Mouse (Mus musculus): Measurements from ENCODE around the gene Gng11. TPM values are rescaled to one million over a fixed set of nuclear protein-coding genes. Genes with fewer than 3 reads are reported as not detected.

The Gng11 gene
- polyA plus RNA-seq (2017; shearing (Covaris generic)) = not detected

GRCm38 (mm10) chr6:4003890-4004306, at the start of gene Gng11:
Gng11 (plus strand) TSS chr6:4003904.

DNA sequence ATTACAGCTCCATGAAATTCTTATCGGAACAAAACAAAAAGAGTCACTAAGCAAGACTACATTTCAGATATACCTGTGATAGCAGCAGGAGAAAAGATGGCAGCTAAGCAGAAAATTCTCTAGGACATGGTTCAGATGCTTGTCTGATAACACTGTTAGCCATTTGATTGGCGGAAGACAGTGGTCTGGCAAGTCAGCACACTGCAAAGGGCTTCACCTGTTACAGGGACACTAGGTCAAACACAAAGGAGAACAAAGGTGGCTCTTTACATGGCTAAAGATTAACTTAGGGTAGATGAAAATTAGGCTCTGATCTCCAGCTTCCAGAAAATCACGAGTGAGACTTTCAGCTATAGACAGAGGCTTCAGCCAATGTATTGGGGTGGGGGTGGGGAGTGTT, 15.0 kb upstream of the Gng11 start, which contains the start of gene Tfpi2:
Tfpi2 (minus strand) TSS at position 170 of the 400 bp plus-strand sequence.

DNA sequence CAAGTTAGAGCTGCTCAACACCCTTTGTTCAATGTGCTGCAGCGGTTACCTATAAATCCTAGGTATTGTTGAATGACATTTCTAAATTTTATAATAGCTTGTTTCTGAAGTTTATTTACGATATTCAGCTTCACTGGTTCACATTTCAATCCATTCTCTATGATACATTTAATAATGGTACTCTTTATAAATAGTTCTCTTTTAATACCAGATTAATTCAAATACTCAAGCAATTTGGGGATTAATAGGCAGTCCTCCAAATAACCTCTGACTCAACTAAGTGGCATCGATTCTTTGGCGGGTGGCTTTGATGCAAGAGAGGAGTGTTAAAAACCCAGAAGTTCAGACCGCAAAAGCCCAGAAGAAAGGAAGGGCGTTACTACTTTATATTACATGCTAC, 10.2 kb upstream of the Gng11 start, which contains the start of gene Gngt1:
Gngt1 (plus strand) TSS at position 301 of the 400 bp plus-strand sequence.

Other genes starting within 250 kb of the Gng11 start
- gene Calcr, start 239.2 kb upstream of the Gng11 start, polyA plus RNA-seq (2017; shearing (Covaris generic)) = not detected
- not detected for gene Tfpi2, start 15.0 kb upstream of the Gng11 start, polyA plus RNA-seq (2017; shearing (Covaris generic))
- not detected for gene Gngt1, start 10.1 kb upstream of the Gng11 start, polyA plus RNA-seq (2017; shearing (Covaris generic))
- 34.8 TPM for gene Bet1, start 83.1 kb downstream of the Gng11 start, polyA plus RNA-seq (2017; shearing (Covaris generic))

Data from CD4-positive, CD25-positive, alpha-beta regulatory T cell (primary cell).